Comparison of ENCODE assay signal across 1 mouse cellular context in the genomic region with DNA sequence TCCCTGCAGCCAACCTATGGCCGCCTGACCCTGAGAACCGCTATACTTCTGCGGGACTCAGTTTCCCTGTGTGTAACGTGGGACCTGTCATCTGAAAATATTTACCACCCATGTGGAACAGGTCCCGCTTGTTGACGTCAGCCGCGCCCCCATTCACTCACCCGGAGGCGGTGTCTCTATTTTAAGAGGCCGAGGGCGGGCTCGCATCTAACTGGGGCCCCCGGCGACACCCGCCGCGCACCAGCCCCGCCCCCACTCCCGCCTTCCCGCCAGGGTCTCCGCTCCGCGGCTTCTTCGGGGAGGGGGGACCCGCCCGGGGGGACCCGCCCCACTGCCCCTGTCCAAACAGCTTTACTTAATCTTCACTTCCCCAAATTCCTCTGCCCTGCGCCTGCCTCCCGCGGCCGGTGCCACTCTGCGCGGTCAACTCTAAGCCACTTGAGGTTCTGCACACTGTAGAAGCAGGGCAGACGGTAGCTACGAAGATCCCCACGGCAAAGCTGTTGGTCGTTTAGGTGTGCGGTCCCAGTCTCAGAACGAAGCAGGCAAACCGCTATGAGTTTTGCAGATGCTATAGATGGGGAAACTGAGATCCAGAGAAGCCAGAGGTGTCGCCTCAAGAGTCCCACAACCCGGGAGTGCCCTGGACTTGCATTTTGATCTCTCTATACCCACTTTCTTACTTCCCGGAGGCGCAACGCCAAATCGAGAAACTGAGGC.
TF ChIP-seq lines count a peak whose summit lies in the region.

No protein-coding gene starts in this region.

TF ChIP-seq in MEL, 35 proteins besides CTCF, POLR2A, EP300 and RAD21:
- TF ChIP-seq POLR2AphosphoS2 (IDR thresholded peaks at IDR 0.05; ENCODE audit: low read length) (no peak), HCFC1 (IDR thresholded peaks at IDR 0.05; ENCODE audit: low read depth, low read length) (0 out of 2 replicates have a peak, but pooled peaks have one; percentile 22), TBP (IDR thresholded peaks at IDR 0.05; ENCODE audit: low read depth, low read length) (peak; percentile 27; the same call in 1 of the 2 replicates), E2F4 (IDR thresholded peaks at IDR 0.05; ENCODE audit: borderline replicate concordance, low read depth, low read length) (0 out of 2 replicates have a peak, but pooled peaks have one; percentile 20), MAZ (IDR thresholded peaks at IDR 0.05; ENCODE audit: low read depth, low read length) (peak; percentile 74), MAX (IDR thresholded peaks at IDR 0.05; ENCODE audit: low read length) (peak; percentile 60; the same call in 1 of the 2 replicates), ETS1 (IDR thresholded peaks at IDR 0.05; ENCODE audit: low read depth, low read length) (peak; percentile 39; the same call in 1 of the 2 replicates), NELFE (IDR thresholded peaks at IDR 0.05; ENCODE audit: low read depth, low read length) (no peak), SIN3A (IDR thresholded peaks at IDR 0.05; ENCODE audit: low read length) (peak; percentile 76; the same call in 1 of the 2 replicates), ZMIZ1 (IDR thresholded peaks at IDR 0.05; ENCODE audit: low read depth, low read length) (no peak), USF1 (IDR thresholded peaks at IDR 0.05; ENCODE audit: low read depth, low read length) (no peak), MXI1 (IDR thresholded peaks at IDR 0.05; ENCODE audit: low read depth, low read length) (peak; percentile 81)
TF ChIP-seq in MEL: peak in this region for 8.
